Mouse (Mus musculus): ENCODE measurements around the gene Tmem132c.

DNA sequence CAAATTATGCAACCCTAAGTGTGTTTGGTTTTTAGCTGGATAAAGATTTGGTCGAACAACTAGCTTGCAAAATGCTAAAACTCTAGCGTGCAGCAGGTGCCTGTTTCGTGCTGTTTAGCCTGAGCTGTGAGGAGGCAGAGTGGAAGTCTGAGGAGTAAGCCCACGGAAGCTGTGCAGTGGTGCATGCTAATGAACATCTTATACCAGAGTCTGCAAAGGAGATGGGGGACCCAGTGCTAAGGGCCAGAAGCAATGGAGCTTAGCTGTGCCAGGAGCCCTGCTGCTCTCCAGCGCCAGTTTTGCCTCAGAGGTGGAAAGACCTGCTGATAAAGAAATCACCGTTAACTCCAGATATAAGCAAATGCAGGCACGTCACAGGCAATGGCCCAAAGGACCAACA lies 212.5 kb downstream of the Tmem132c start:
- TF ChIP-seq CTCF (IDR thresholded peaks at IDR 0.05; ENCODE audit: low read depth) (no peak), EP300 (IDR thresholded peaks at IDR 0.05; ENCODE audit: low read depth) (no peak)

All from liver, embryonic 14.5 days (tissue).